Mouse (Mus musculus): ENCODE results near the gene Nkapd1. TPM values are rescaled to one million over a fixed set of nuclear protein-coding genes. Genes with fewer than 3 reads are reported as not detected.
A peak's percentile ranks its signal among the peaks of the same experiment; 100 is the strongest.

Nkapd1 gene
- 28.4 and 28.5 TPM in 2 replicates for polyA plus RNA-seq (2014; fragmentation: Nextera tagmentation; extraction: Ambion mirVana)

- Histone ChIP-seq H3K4me3 (ENCODE audit: low read length) (peak within 1 kb of the TSS; percentile 94), H3K27me3 (ENCODE audit: control insufficient read depth, insufficient read depth, low read length) (no peaks in the 10 kb centered on the region), H3K4me2 (replicated peaks; ENCODE audit: low read depth, low read length) (peak within 1 kb of the TSS; percentile 61), H3K4me1 (ENCODE audit: control insufficient read depth, insufficient read depth, low read length) (peaks cover 7% of the 10 kb centered on the region; the same call in 1 of the 2 replicates), H3K9me3 (ENCODE audit: control insufficient read depth, low read length) (no peaks in the 10 kb centered on the region), H3K9ac (ENCODE audit: low read depth, low read length) (peak within 1 kb of the TSS; percentile 94), H3K27ac (ENCODE audit: low read depth, low read length) (peak within 1 kb of the TSS; percentile 89), H3K36me3 (ENCODE audit: control insufficient read depth, insufficient read depth, low read length) (peaks cover 32% of the 10 kb centered on the region)
- ATAC-seq (ENCODE audit: low FRiP score, low TSS enrichment), result peak; percentile 95
- WGBS, result under 1% methylated on average over 81 of the region's 81 CpGs
Measured at GRCm38 (mm10) chr9:50616766-50617603, at the start of gene Nkapd1, which contains the start of gene Pih1d2. Gene Nkapd1 (minus strand): TSS chr9:50617464. Gene Pih1d2 (plus strand): TSS chr9:50617321.

- H3K4me3 ChIP-seq (ENCODE audit: low read length), result no peak overlapping the region
- H3K4me2 ChIP-seq (replicated peaks; ENCODE audit: low read depth, low read length), result no peak overlapping the region
- H3K9me3 ChIP-seq (ENCODE audit: control insufficient read depth, low read length), result no peaks in the 10 kb centered on the region
- H3K27me3 ChIP-seq (ENCODE audit: control insufficient read depth, insufficient read depth, low read length), result no peaks in the 10 kb centered on the region
- WGBS, result 89% methylated on average over 6 of the region's 6 CpGs
- no peaks in the 10 kb centered on the region for H3K4me1 ChIP-seq (ENCODE audit: control insufficient read depth, insufficient read depth, low read length)
- no peak overlapping the region for H3K9ac ChIP-seq (ENCODE audit: low read depth, low read length)
- no peak for ATAC-seq (ENCODE audit: low FRiP score, low TSS enrichment)
- H3K36me3 ChIP-seq (ENCODE audit: control insufficient read depth, insufficient read depth, low read length), result peaks cover 4% of the 10 kb centered on the region; the same call in 1 of the 2 replicates
- no peak overlapping the region for H3K27ac ChIP-seq (ENCODE audit: low read depth, low read length)
Measured at GRCm38 (mm10) chr9:50666442-50666841, 49.2 kb upstream of the Nkapd1 start.

- 92% methylated on average over 5 of the region's 5 CpGs for WGBS
Measured at GRCm38 (mm10) chr9:50664826-50665225, 47.6 kb upstream of the Nkapd1 start.

DNA sequence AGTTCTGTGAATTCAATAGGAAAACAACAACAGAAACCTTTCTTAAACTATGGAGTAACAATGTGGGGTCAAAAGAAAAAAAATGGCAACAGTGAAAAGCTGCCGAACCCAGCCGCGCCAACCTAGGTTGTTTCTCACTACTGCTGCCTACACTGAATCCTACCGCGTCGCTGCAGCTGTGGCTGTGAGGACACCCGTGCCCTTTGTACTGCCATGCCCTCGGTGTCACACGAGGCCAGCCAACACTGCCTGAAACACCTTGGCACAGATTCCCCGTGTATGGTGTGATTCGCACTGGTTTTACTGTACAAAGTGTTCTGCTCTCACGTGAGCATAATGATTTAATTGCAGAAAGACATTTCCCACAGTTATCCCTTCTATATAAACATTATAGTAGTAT lies 43.2 kb upstream of the Nkapd1 start:
- Histone ChIP-seq H3K4me1 (ENCODE audit: control insufficient read depth, insufficient read depth, low read length) (peaks cover 11% of the 10 kb centered on the region; the same call in 1 of the 2 replicates), H3K36me3 (ENCODE audit: control insufficient read depth, insufficient read depth, low read length) (peaks cover 19% of the 10 kb centered on the region; the same call in 1 of the 2 replicates), H3K9ac (ENCODE audit: low read depth, low read length) (peak overlapping the region; percentile 88), H3K4me3 (ENCODE audit: low read length) (peak overlapping the region; percentile 95), H3K27me3 (ENCODE audit: control insufficient read depth, insufficient read depth, low read length) (no peaks in the 10 kb centered on the region), H3K27ac (ENCODE audit: low read depth, low read length) (no peak overlapping the region; the same call in 1 of the 2 replicates), H3K4me2 (replicated peaks; ENCODE audit: low read depth, low read length) (peak overlapping the region; percentile 76), H3K9me3 (ENCODE audit: control insufficient read depth, low read length) (no peaks in the 10 kb centered on the region)
- WGBS, result 15% methylated on average over 12 of the region's 12 CpGs
- no peak for ATAC-seq (ENCODE audit: low FRiP score, low TSS enrichment)

More at GRCm38 (mm10) chr9:50664826-50665225, 47.6 kb upstream of the Nkapd1 start:
- Histone ChIP-seq H3K4me1 (ENCODE audit: control insufficient read depth, insufficient read depth, low read length) (peaks cover 5% of the 10 kb centered on the region; the same call in 1 of the 2 replicates), H3K4me2 (replicated peaks; ENCODE audit: low read depth, low read length) (no peak overlapping the region), H3K4me3 (ENCODE audit: low read length) (no peak overlapping the region), H3K9ac (ENCODE audit: low read depth, low read length) (no peak overlapping the region), H3K9me3 (ENCODE audit: control insufficient read depth, low read length) (no peaks in the 10 kb centered on the region), H3K27me3 (ENCODE audit: control insufficient read depth, insufficient read depth, low read length) (no peaks in the 10 kb centered on the region), H3K27ac (ENCODE audit: low read depth, low read length) (no peak overlapping the region), H3K36me3 (ENCODE audit: control insufficient read depth, insufficient read depth, low read length) (peaks cover 4% of the 10 kb centered on the region; the same call in 1 of the 2 replicates)
- no peak for ATAC-seq (ENCODE audit: low FRiP score, low TSS enrichment)

- WGBS, result 1% methylated on average over 63 of the region's 63 CpGs
- Histone ChIP-seq H3K27me3 (ENCODE audit: control insufficient read depth, insufficient read depth, low read length) (no peaks in the 10 kb centered on the region), H3K36me3 (ENCODE audit: control insufficient read depth, insufficient read depth, low read length) (peaks cover 22% of the 10 kb centered on the region; the same call in 1 of the 2 replicates)
Measured at GRCm38 (mm10) chr9:50659392-50660217, 42.3 kb upstream of the Nkapd1 start, which contains the start of gene Dlat. Gene Dlat (minus strand): TSS chr9:50659780.

GRCm38 (mm10) chr9:50658941-50659388 lies 41.7 kb upstream of the Nkapd1 start:
- peak; percentile 40 for ATAC-seq (ENCODE audit: low FRiP score, low TSS enrichment)
- under 1% methylated on average over 28 of the region's 28 CpGs for WGBS

More at GRCm38 (mm10) chr9:50659392-50660217, 42.3 kb upstream of the Nkapd1 start, which contains the start of gene Dlat:
- H3K9me3 ChIP-seq (ENCODE audit: control insufficient read depth, low read length), result no peaks in the 10 kb centered on the region
- H3K4me2 ChIP-seq (replicated peaks; ENCODE audit: low read depth, low read length), result peak within 1 kb of the TSS; percentile 76
- H3K4me1 ChIP-seq (ENCODE audit: control insufficient read depth, insufficient read depth, low read length), result peaks cover 11% of the 10 kb centered on the region; the same call in 1 of the 2 replicates
- peak within 1 kb of the TSS; percentile 81 for H3K27ac ChIP-seq (ENCODE audit: low read depth, low read length)
- peak within 1 kb of the TSS; percentile 95 for H3K4me3 ChIP-seq (ENCODE audit: low read length)
- H3K9ac ChIP-seq (ENCODE audit: low read depth, low read length), result peak within 1 kb of the TSS; percentile 88
- peak; percentile 94 for ATAC-seq (ENCODE audit: low FRiP score, low TSS enrichment)

GRCm38 (mm10) chr9:50658391-50658790 lies 41.1 kb upstream of the Nkapd1 start:
- peak overlapping the region; percentile 88; the same call in 1 of the 2 replicates for H3K9ac ChIP-seq (ENCODE audit: low read depth, low read length)
- H3K27ac ChIP-seq (ENCODE audit: low read depth, low read length), result no peak overlapping the region
- no peaks in the 10 kb centered on the region for H3K27me3 ChIP-seq (ENCODE audit: control insufficient read depth, insufficient read depth, low read length)
- H3K4me3 ChIP-seq (ENCODE audit: low read length), result peak overlapping the region; percentile 95
- H3K4me1 ChIP-seq (ENCODE audit: control insufficient read depth, insufficient read depth, low read length), result peaks cover 11% of the 10 kb centered on the region; the same call in 1 of the 2 replicates
- H3K4me2 ChIP-seq (replicated peaks; ENCODE audit: low read depth, low read length), result peak overlapping the region; percentile 76
- H3K36me3 ChIP-seq (ENCODE audit: control insufficient read depth, insufficient read depth, low read length), result peaks cover 25% of the 10 kb centered on the region; the same call in 1 of the 2 replicates
- ATAC-seq (ENCODE audit: low FRiP score, low TSS enrichment), result no peak
- 23% methylated on average over 5 of the region's 5 CpGs for WGBS
- no peaks in the 10 kb centered on the region for H3K9me3 ChIP-seq (ENCODE audit: control insufficient read depth, low read length)

More at GRCm38 (mm10) chr9:50658941-50659388, 41.7 kb upstream of the Nkapd1 start:
- H3K4me2 ChIP-seq (replicated peaks; ENCODE audit: low read depth, low read length), result peak overlapping the region; percentile 76
- peak overlapping the region; percentile 81 for H3K27ac ChIP-seq (ENCODE audit: low read depth, low read length)
- peak overlapping the region; percentile 88 for H3K9ac ChIP-seq (ENCODE audit: low read depth, low read length)
- peak overlapping the region; percentile 95 for H3K4me3 ChIP-seq (ENCODE audit: low read length)
- H3K36me3 ChIP-seq (ENCODE audit: control insufficient read depth, insufficient read depth, low read length), result peaks cover 22% of the 10 kb centered on the region; the same call in 1 of the 2 replicates
- no peaks in the 10 kb centered on the region for H3K9me3 ChIP-seq (ENCODE audit: control insufficient read depth, low read length)
- no peaks in the 10 kb centered on the region for H3K27me3 ChIP-seq (ENCODE audit: control insufficient read depth, insufficient read depth, low read length)
- peaks cover 11% of the 10 kb centered on the region; the same call in 1 of the 2 replicates for H3K4me1 ChIP-seq (ENCODE audit: control insufficient read depth, insufficient read depth, low read length)

DNA sequence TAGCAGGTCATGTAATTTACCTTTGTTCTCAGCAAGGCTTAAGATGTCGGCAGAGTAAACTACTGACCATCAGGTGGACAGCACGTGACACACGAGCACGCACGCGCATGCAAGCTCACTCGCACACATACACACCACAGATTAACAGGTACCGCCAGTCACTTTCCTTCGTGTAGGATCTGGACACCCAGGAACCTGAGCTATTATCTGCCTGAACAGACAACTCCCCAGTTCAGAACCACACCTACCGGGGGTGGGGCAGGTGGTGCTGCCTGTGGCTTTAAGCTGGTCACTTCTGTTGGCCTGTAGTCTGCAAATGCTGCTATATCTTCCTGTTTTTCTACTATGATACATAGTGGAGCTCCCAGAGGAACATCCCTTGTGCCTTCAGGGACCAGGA lies 33.2 kb upstream of the Nkapd1 start:
- no peak for ATAC-seq (ENCODE audit: low FRiP score, low TSS enrichment)
- Histone ChIP-seq H3K27ac (ENCODE audit: low read depth, low read length) (no peak overlapping the region), H3K4me2 (replicated peaks; ENCODE audit: low read depth, low read length) (no peak overlapping the region), H3K4me1 (ENCODE audit: control insufficient read depth, insufficient read depth, low read length) (no peaks in the 10 kb centered on the region), H3K27me3 (ENCODE audit: control insufficient read depth, insufficient read depth, low read length) (no peaks in the 10 kb centered on the region), H3K36me3 (ENCODE audit: control insufficient read depth, insufficient read depth, low read length) (peaks cover 79% of the 10 kb centered on the region), H3K9ac (ENCODE audit: low read depth, low read length) (no peak overlapping the region), H3K4me3 (ENCODE audit: low read length) (no peak overlapping the region), H3K9me3 (ENCODE audit: control insufficient read depth, low read length) (no peaks in the 10 kb centered on the region)
- 97% methylated on average over 10 of the region's 10 CpGs for WGBS

Measured in kidney, embryonic 14.5 days (tissue).